Mouse (Mus musculus) midbrain, postnatal 0 days (tissue): ENCODE measurements at regions not wholly inside any gene's neighbourhood (a gene's known extent, or its start where the extent isn't known, plus 50 kb on each side); places are given as distances from the start of the nearest gene placed in this dataset.
A peak's percentile ranks its signal among the peaks of the same experiment; 100 is the strongest.
"Not testable (repeated sequence)": the region's sequence is repeated elsewhere in the genome, so short reads cannot be mapped to it uniquely, and the experiment has no call there.

Experiments
- ATAC-seq: fragments of 200-750 bp; cut with Nextera tagmentation; 2 replicates; pipeline ENCODE4 v1.8.0; 2017; ENCODE audit warnings: moderate number of reproducible peaks, mild to moderate bottlenecking, moderate TSS enrichment, moderate library complexity; ENCODE audit not compliant: low FRiP score
- DNase-seq: peaks from one replicate; pipeline ENCODE4 v3.0.0-alpha.2; 2015; ENCODE audit warnings: low spot score
- H3K27ac ChIP-seq: fragments of 300-500 bp; sonication (generic); 2 replicates; pipeline ENCODE4 v1.5.1; 2014; ENCODE audit warnings: low read depth, mild to moderate bottlenecking, low read length, mixed read lengths
- H3K27me3 ChIP-seq: fragments of 300-500 bp; sonication (generic); 2 replicates; pipeline ENCODE4 v1.6.1; 2014; ENCODE audit warnings: low read length, control low read depth, mixed read lengths; ENCODE audit not compliant: insufficient read depth
- H3K36me3 ChIP-seq: fragments of 300-500 bp; sonication (generic); 2 replicates; pipeline ENCODE4 v1.6.1; 2014; ENCODE audit warnings: low read length, control low read depth, mixed read lengths; ENCODE audit not compliant: insufficient read depth
- H3K4me1 ChIP-seq: fragments of 300-500 bp; sonication (generic); 2 replicates; pipeline ENCODE4 v1.6.1; 2014; ENCODE audit warnings: mild to moderate bottlenecking, control low read depth, antibody characterized with exemption, low read length, mixed read lengths; ENCODE audit not compliant: insufficient read depth
- H3K4me2 ChIP-seq: fragments of 300-500 bp; sonication (generic); 2 replicates; pipeline ENCODE4 v1.6.1; 2014; ENCODE audit warnings: low read depth, mild to moderate bottlenecking, low read length, mixed read lengths; ENCODE audit not compliant: poor library complexity, severe bottlenecking
- H3K4me3 ChIP-seq: fragments of 300-500 bp; sonication (generic); 2 replicates; pipeline ENCODE4 v1.5.1; 2014; ENCODE audit warnings: low read depth, mild to moderate bottlenecking, low read length, moderate library complexity
- H3K9ac ChIP-seq: fragments of 300-500 bp; sonication (generic); replicated peaks from 2 replicates; pipeline ENCODE4 v1.6.1; 2014; ENCODE audit warnings: mild to moderate bottlenecking, low read length, moderate library complexity, mixed read lengths; ENCODE audit not compliant: poor library complexity, severe bottlenecking
- H3K9me3 ChIP-seq: fragments of 300-500 bp; sonication (generic); 2 replicates; pipeline ENCODE4 v1.6.1; 2016; ENCODE audit warnings: low read length, control low read depth
- CTCF ChIP-seq: IDR thresholded peaks from 2 replicates; pipeline ENCODE4 v1.5.1; 2016; ENCODE audit warnings: antibody characterized with exemption, mild to moderate bottlenecking
- WGBS: fragments of 180-500 bp; shearing (Covaris S2); extraction: QIAGEN DNeasy Blood & Tissue Kit; methylation state at CpG from one replicate; pipeline ENCODE4 v1.1.7; 2014; 5-methylcytosine and 5-hydroxymethylcytosine counted together

DNA sequence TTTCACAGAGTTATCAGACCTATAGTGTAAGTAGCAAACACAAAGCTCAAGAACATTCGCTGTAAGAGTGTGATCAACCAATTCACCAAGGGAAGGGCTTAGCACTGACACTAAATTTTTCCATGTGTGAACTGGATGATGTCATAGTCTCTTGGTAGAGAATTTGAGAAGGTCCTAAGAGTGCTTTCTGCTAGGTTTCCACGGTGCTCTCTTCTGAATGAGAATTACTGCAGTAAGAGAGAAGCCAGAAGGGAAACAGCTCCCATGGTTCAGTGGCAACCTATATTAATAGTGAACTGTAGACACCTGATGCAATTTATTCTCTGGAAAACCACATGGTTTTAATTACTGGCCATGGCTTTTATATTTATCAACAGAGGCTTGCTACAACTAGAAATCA is 977.8 kb downstream of the Bcl11a start:
- Histone ChIP-seq H3K9ac (no peak overlapping the region), H3K27ac (no peak overlapping the region), H3K27me3 (no peaks in the 10 kb centered on the region), H3K36me3 (no peaks in the 10 kb centered on the region), H3K9me3 (no peaks in the 10 kb centered on the region), H3K4me2 (no peak overlapping the region), H3K4me3 (no peak overlapping the region), H3K4me1 (no peaks in the 10 kb centered on the region)
- 71% methylated on average over 2 of the region's 2 CpGs for WGBS
- ATAC-seq (no peak), DNase-seq (no peak)
- TF ChIP-seq CTCF, result no peak

GRCm38 (mm10) chr11:25057093-25057521 is 979.3 kb downstream of the Bcl11a start:
- TF ChIP-seq CTCF, result no peak
- Histone ChIP-seq H3K4me1 (no peaks in the 10 kb centered on the region), H3K4me3 (0 out of 2 replicates have a peak overlapping the region, but pooled peaks have one; percentile 9), H3K4me2 (peak overlapping the region; percentile 36), H3K27ac (no peak overlapping the region), H3K27me3 (no peaks in the 10 kb centered on the region), H3K9ac (no peak overlapping the region), H3K9me3 (no peaks in the 10 kb centered on the region), H3K36me3 (no peaks in the 10 kb centered on the region)
- WGBS, result 7% methylated on average over 7 of the region's 7 CpGs
- DNase-seq (peak; percentile 12), ATAC-seq (0 out of 2 replicates have a peak, but pooled peaks have one; percentile 16)

GRCm38 (mm10) chr11:25057543-25057942 is 979.7 kb downstream of the Bcl11a start:
- peak overlapping the region; percentile 36 for H3K4me2 ChIP-seq
- no peak overlapping the region for H3K9ac ChIP-seq
- TF ChIP-seq CTCF, result no peak
- H3K36me3 ChIP-seq, result no peaks in the 10 kb centered on the region
- DNase-seq, result no peak
- no peaks in the 10 kb centered on the region for H3K9me3 ChIP-seq
- H3K27ac ChIP-seq, result no peak overlapping the region
- H3K4me1 ChIP-seq, result no peaks in the 10 kb centered on the region
- H3K27me3 ChIP-seq, result no peaks in the 10 kb centered on the region
- no peak for ATAC-seq
- WGBS, result 26% methylated on average over 2 of the region's 2 CpGs
- H3K4me3 ChIP-seq, result no peak overlapping the region

DNA sequence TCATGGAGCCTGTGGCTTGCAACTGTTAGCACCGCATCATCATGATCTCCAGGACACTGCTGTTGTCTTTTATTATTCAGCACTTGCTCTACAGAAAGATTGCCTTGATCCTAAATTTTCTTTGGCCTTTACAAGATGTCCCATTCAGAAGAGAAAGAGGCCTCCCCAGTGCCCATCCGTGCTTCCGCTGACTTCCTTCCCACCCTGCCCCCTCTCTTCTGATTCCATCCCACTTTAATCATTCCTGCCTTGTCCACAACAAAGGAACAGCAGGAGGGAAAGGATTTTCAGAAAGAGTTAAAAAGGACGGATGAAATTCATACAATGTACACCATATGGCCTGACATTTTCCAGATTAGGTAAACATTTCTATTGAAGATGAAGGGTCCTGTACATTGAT is 985.2 kb downstream of the Bcl11a start:
- Histone ChIP-seq H3K4me3 (no peak overlapping the region), H3K9me3 (no peaks in the 10 kb centered on the region), H3K4me2 (no peak overlapping the region), H3K36me3 (no peaks in the 10 kb centered on the region), H3K27me3 (no peaks in the 10 kb centered on the region), H3K27ac (no peak overlapping the region), H3K4me1 (no peaks in the 10 kb centered on the region), H3K9ac (no peak overlapping the region)
- WGBS, result 21% methylated on average over 4 of the region's 4 CpGs
- DNase-seq (no peak), ATAC-seq (no peak)
- TF ChIP-seq CTCF, result no peak

- H3K27ac ChIP-seq, result no peak overlapping the region
- ATAC-seq (no peak), DNase-seq (no peak)
- H3K36me3 ChIP-seq, result no peaks in the 10 kb centered on the region
- H3K4me1 ChIP-seq, result no peaks in the 10 kb centered on the region
- H3K27me3 ChIP-seq, result no peaks in the 10 kb centered on the region
- no peak for TF ChIP-seq CTCF
- WGBS, result 71% methylated on average over 2 of the region's 2 CpGs
- H3K4me3 ChIP-seq, result no peak overlapping the region
- no peaks in the 10 kb centered on the region for H3K9me3 ChIP-seq
- no peak overlapping the region for H3K9ac ChIP-seq
- no peak overlapping the region for H3K4me2 ChIP-seq
Observed at GRCm38 (mm10) chr11:25063978-25064377, 986.1 kb downstream of the Bcl11a start.

- H3K4me1 ChIP-seq, H3K27ac ChIP-seq, H3K27me3 ChIP-seq, H3K4me3 ChIP-seq, H3K4me2 ChIP-seq, H3K36me3 ChIP-seq, ATAC-seq, DNase-seq, H3K9ac ChIP-seq, H3K9me3 ChIP-seq: not testable (repeated sequence)
- 92% methylated on average over 3 of the region's 3 CpGs for WGBS
Observed at GRCm38 (mm10) chr11:25099976-25100375, 1022.1 kb downstream of the Bcl11a start.

DNA sequence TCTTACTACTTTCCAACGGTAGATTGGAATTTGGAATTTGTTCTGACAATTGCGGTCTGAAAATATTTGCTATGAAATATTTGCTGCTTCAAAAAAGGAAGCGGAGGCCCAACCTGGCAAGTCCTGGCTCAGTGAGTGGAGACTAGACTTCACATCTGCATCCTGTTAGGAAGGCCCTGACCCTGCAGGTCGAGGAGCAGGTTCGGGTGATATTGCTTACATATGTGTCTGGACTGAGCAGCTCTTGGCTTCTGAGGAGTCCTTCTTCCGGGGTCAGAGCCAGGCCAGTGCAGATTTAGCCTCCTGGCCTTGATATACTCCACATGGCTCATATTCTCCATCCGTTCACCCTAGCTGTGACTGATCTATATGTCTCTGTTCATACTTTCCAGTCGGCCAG is 1026.6 kb downstream of the Bcl11a start:
- WGBS, result 84% methylated on average over 8 of the region's 8 CpGs
- H3K9me3 ChIP-seq, result no peaks in the 10 kb centered on the region
- no peak for DNase-seq
- no peak overlapping the region for H3K9ac ChIP-seq
- H3K36me3 ChIP-seq, result no peaks in the 10 kb centered on the region
- H3K27me3 ChIP-seq, result no peaks in the 10 kb centered on the region
- no peak for TF ChIP-seq CTCF
- no peak for ATAC-seq
- no peaks in the 10 kb centered on the region for H3K4me1 ChIP-seq
- H3K4me3 ChIP-seq, result no peak overlapping the region
- H3K4me2 ChIP-seq, result no peak overlapping the region
- no peak overlapping the region for H3K27ac ChIP-seq
